Mouse (Mus musculus) hindbrain, embryonic 11.5 days (tissue): ENCODE data around the gene Mucl3. TPM values are rescaled to one million over a fixed set of nuclear protein-coding genes. Genes with fewer than 3 reads are reported as not detected.

Source experiments
- ATAC-seq: fragments of 200-750 bp; cut with Nextera tagmentation; 2 replicates; pipeline ENCODE4 v1.8.0; 2017; ENCODE audit warnings: mild to moderate bottlenecking, moderate TSS enrichment, moderate library complexity; ENCODE audit not compliant: low FRiP score
- DNase-seq: peaks from one replicate; pipeline ENCODE4 v3.0.0-alpha.2; 2015; ENCODE audit warnings: low spot score
- H3K27ac ChIP-seq: fragments of 300-500 bp; sonication (generic); 2 replicates; pipeline ENCODE4 v1.5.1; 2014; ENCODE audit warnings: mild to moderate bottlenecking, low read depth, low read length
- H3K27me3 ChIP-seq: fragments of 300-500 bp; sonication (generic); 2 replicates; pipeline ENCODE4 v1.6.1; 2014; ENCODE audit warnings: mild to moderate bottlenecking, low read length, moderate library complexity, mixed read lengths; ENCODE audit not compliant: control insufficient read depth, insufficient read depth
- H3K36me3 ChIP-seq: fragments of 300-500 bp; sonication (generic); 2 replicates; pipeline ENCODE4 v1.6.1; 2014; ENCODE audit warnings: mild to moderate bottlenecking, low read length, moderate library complexity, mixed read lengths; ENCODE audit not compliant: control insufficient read depth, insufficient read depth
- H3K4me1 ChIP-seq: fragments of 300-500 bp; sonication (generic); replicated peaks from 2 replicates; pipeline ENCODE4 v1.6.1; 2014; ENCODE audit warnings: low read length, mixed read lengths; ENCODE audit not compliant: control insufficient read depth, insufficient read depth
- H3K4me2 ChIP-seq: fragments of 300-500 bp; sonication (generic); replicated peaks from 2 replicates; pipeline ENCODE4 v1.6.1; 2014; ENCODE audit warnings: mild to moderate bottlenecking, low read depth, low read length
- H3K4me3 ChIP-seq: fragments of 300-500 bp; sonication (generic); 2 replicates; pipeline ENCODE4 v1.5.1; 2014; ENCODE audit warnings: low read depth, low read length
- H3K9ac ChIP-seq: fragments of 300-500 bp; sonication (generic); 2 replicates; pipeline ENCODE4 v1.6.1; 2014; ENCODE audit warnings: low read depth, low read length
- H3K9me3 ChIP-seq: fragments of 300-500 bp; sonication (generic); 2 replicates; pipeline ENCODE4 v1.6.1; 2016; ENCODE audit warnings: low read length; ENCODE audit not compliant: control insufficient read depth
- WGBS: fragments of 180-500 bp; shearing (Covaris S2); extraction: QIAGEN DNeasy Blood & Tissue Kit; methylation state at CpG from one replicate; pipeline ENCODE4 v1.1.7; 2014; 5-methylcytosine and 5-hydroxymethylcytosine counted together
- polyA plus RNA-seq: library from polyadenylated mRNA; unstranded; fragments of >200 nt; fragmentation: Nextera tagmentation; extraction: Ambion mirVana; gene quantifications from 2 replicates; pipeline ENCODE4 v1.2.1, GENCODE M21; 2014

Mucl3 gene
- polyA plus RNA-seq, 1 experiment from 2014 or later, result 0.32 TPM

GRCm38 (mm10) chr17:35649429-35649828 is 5.9 kb upstream of the Mucl3 start:
- Histone ChIP-seq H3K27me3 (no peaks in the 10 kb centered on the region), H3K9me3 (no peaks in the 10 kb centered on the region), H3K4me1 (no peaks in the 10 kb centered on the region), H3K4me2 (no peak overlapping the region), H3K36me3 (no peaks in the 10 kb centered on the region), H3K27ac (no peak overlapping the region), H3K9ac (no peak overlapping the region), H3K4me3 (no peak overlapping the region)
- no peak for ATAC-seq
- no peak for DNase-seq
- 72% methylated on average over 2 of the region's 2 CpGs for WGBS

- H3K27ac ChIP-seq, result no peak overlapping the region
- no peak overlapping the region for H3K4me3 ChIP-seq
- no peak overlapping the region for H3K9ac ChIP-seq
- ATAC-seq (no peak), DNase-seq (no peak)
- no peaks in the 10 kb centered on the region for H3K36me3 ChIP-seq
- 0 out of 2 replicates have a peak, but pooled peaks cover 2% of the 10 kb centered on the region for H3K4me1 ChIP-seq
- H3K27me3 ChIP-seq, result no peaks in the 10 kb centered on the region
- H3K9me3 ChIP-seq, result no peaks in the 10 kb centered on the region
- 82% methylated on average over 6 of the region's 6 CpGs for WGBS
- no peak overlapping the region for H3K4me2 ChIP-seq
These were observed 4.1 kb downstream of the Mucl3 start for GRCm38 (mm10) chr17:35639352-35639751.

GRCm38 (mm10) chr17:35638475-35639190 is 4.9 kb downstream of the Mucl3 start:
- 0 out of 2 replicates have a peak, but pooled peaks cover 2% of the 10 kb centered on the region for H3K4me1 ChIP-seq
- H3K27ac ChIP-seq, result no peak overlapping the region
- 24% methylated on average over 14 of the region's 14 CpGs for WGBS
- H3K9ac ChIP-seq, result no peak overlapping the region
- DNase-seq (peak; percentile 78), ATAC-seq (peak; percentile 76)
- H3K27me3 ChIP-seq, result no peaks in the 10 kb centered on the region
- no peaks in the 10 kb centered on the region for H3K36me3 ChIP-seq
- H3K4me3 ChIP-seq, result no peak overlapping the region
- no peaks in the 10 kb centered on the region for H3K9me3 ChIP-seq
- no peak overlapping the region for H3K4me2 ChIP-seq

- Histone ChIP-seq H3K9ac (no peak overlapping the region), H3K4me2 (no peak overlapping the region), H3K27me3 (no peaks in the 10 kb centered on the region), H3K27ac (no peak overlapping the region), H3K4me3 (no peak overlapping the region), H3K36me3 (no peaks in the 10 kb centered on the region), H3K4me1 (0 out of 2 replicates have a peak, but pooled peaks cover 2% of the 10 kb centered on the region), H3K9me3 (no peaks in the 10 kb centered on the region)
- DNase-seq (peak; percentile 42), ATAC-seq (no peak)
- WGBS, result 43% methylated on average over 5 of the region's 5 CpGs
These were observed 7.1 kb downstream of the Mucl3 start for GRCm38 (mm10) chr17:35636363-35636762.

GRCm38 (mm10) chr17:35635699-35636111 is 7.8 kb downstream of the Mucl3 start:
- H3K9ac ChIP-seq, result no peak overlapping the region
- H3K27me3 ChIP-seq, result no peaks in the 10 kb centered on the region
- peak overlapping the region; percentile 26 for H3K4me3 ChIP-seq
- 3% methylated on average over 15 of the region's 15 CpGs for WGBS
- no peak overlapping the region for H3K27ac ChIP-seq
- peak; percentile 53; the same call in 1 of the 2 replicates for ATAC-seq
- peak overlapping the region; percentile 42 for H3K4me2 ChIP-seq
- 0 out of 2 replicates have a peak, but pooled peaks cover 2% of the 10 kb centered on the region for H3K4me1 ChIP-seq
- H3K36me3 ChIP-seq, result no peaks in the 10 kb centered on the region
- peak; percentile 87 for DNase-seq
- H3K9me3 ChIP-seq, result no peaks in the 10 kb centered on the region

GRCm38 (mm10) chr17:35635202-35635601 is 8.3 kb downstream of the Mucl3 start:
- Histone ChIP-seq H3K4me2 (no peak overlapping the region), H3K4me1 (0 out of 2 replicates have a peak, but pooled peaks cover 2% of the 10 kb centered on the region), H3K27me3 (no peaks in the 10 kb centered on the region), H3K36me3 (no peaks in the 10 kb centered on the region), H3K9ac (no peak overlapping the region), H3K4me3 (no peak overlapping the region), H3K9me3 (no peaks in the 10 kb centered on the region), H3K27ac (no peak overlapping the region)
- DNase-seq (peak; percentile 7), ATAC-seq (no peak)
- WGBS, result 82% methylated on average over 3 of the region's 3 CpGs

GRCm38 (mm10) chr17:35633992-35634391 is 9.5 kb downstream of the Mucl3 start:
- WGBS, result 19% methylated on average over 1 of the region's 1 CpGs
- H3K36me3 ChIP-seq, result no peaks in the 10 kb centered on the region
- ATAC-seq, result no peak

GRCm38 (mm10) chr17:35626537-35626936 is 17.0 kb downstream of the Mucl3 start, which contains the start of gene Gm9573:
TSS of gene Gm9573 (minus strand) at chr17:35626637.
- no peaks in the 10 kb centered on the region for H3K27me3 ChIP-seq
- no peaks in the 10 kb centered on the region for H3K4me1 ChIP-seq
- no peak within 1 kb of the TSS for H3K27ac ChIP-seq
- H3K4me3 ChIP-seq, result no peak within 1 kb of the TSS
- WGBS, result 87% methylated on average over 7 of the region's 7 CpGs
- ATAC-seq (no peak), DNase-seq (no peak)
- H3K36me3 ChIP-seq, result no peaks in the 10 kb centered on the region
- no peak within 1 kb of the TSS for H3K4me2 ChIP-seq
- H3K9ac ChIP-seq, result no peak within 1 kb of the TSS
- H3K9me3 ChIP-seq, result no peaks in the 10 kb centered on the region

More at GRCm38 (mm10) chr17:35633992-35634391, 9.5 kb downstream of the Mucl3 start:
- H3K9me3 ChIP-seq, result no peaks in the 10 kb centered on the region
- 0 out of 2 replicates have a peak, but pooled peaks cover 2% of the 10 kb centered on the region for H3K4me1 ChIP-seq
- DNase-seq, result peak; percentile 27
- no peak overlapping the region for H3K4me3 ChIP-seq
- H3K9ac ChIP-seq, result no peak overlapping the region
- H3K27me3 ChIP-seq, result no peaks in the 10 kb centered on the region
- no peak overlapping the region for H3K27ac ChIP-seq
- H3K4me2 ChIP-seq, result no peak overlapping the region

- DNase-seq, result no peak
- H3K27ac ChIP-seq, result no peak overlapping the region
- no peaks in the 10 kb centered on the region for H3K9me3 ChIP-seq
- H3K27me3 ChIP-seq, result no peaks in the 10 kb centered on the region
- no peak overlapping the region for H3K4me3 ChIP-seq
- WGBS, result 75% methylated on average over 4 of the region's 4 CpGs
- no peaks in the 10 kb centered on the region for H3K4me1 ChIP-seq
- no peak overlapping the region for H3K9ac ChIP-seq
- no peak overlapping the region for H3K4me2 ChIP-seq
- no peaks in the 10 kb centered on the region for H3K36me3 ChIP-seq
- no peak for ATAC-seq
These were observed 26.4 kb downstream of the Mucl3 start for GRCm38 (mm10) chr17:35617127-35617526.
